Comparison of ENCODE assay signal across 7 mouse cellular contexts in genomic region chr4:46305436-46305835, GRCm38 (mm10). TPM values are rescaled to one million over a fixed set of nuclear protein-coding genes. Genes with fewer than 3 reads are reported as not detected.
DNase-seq lines count a peak whose midpoint lies in the region; ATAC-seq and TF ChIP-seq lines count a peak whose summit lies in the region.

No protein-coding gene starts in this region.

- no peak for TF ChIP-seq EP300 in MEL (IDR thresholded peaks at IDR 0.05; ENCODE audit: low read depth in 1 of 2, low read length in 2 of 2)

- peak overlapping the region; percentile 84 for H3K9ac ChIP-seq in kidney, embryonic 16.5 days (replicated peaks; ENCODE audit: low read length)
- H3K9ac ChIP-seq in MEL (ENCODE audit: control insufficient read depth, low read depth, low read length, poor library complexity, severe bottlenecking), result peak overlapping the region; percentile 95
- peak overlapping the region; percentile 86 for H3K9ac ChIP-seq in forebrain, embryonic 13.5 days
- no peak overlapping the region for H3K9ac ChIP-seq in liver, embryonic 15.5 days

- 18% methylated on average over 7 of the region's 7 CpGs for WGBS in kidney, embryonic 16.5 days
- 18% methylated on average over 7 of the region's 7 CpGs for WGBS in forebrain, embryonic 13.5 days
- WGBS in liver, embryonic 15.5 days (ENCODE audit: insufficient replicate concordance), result 19% methylated on average over 7 of the region's 7 CpGs

- H3K4me1 ChIP-seq in kidney, embryonic 16.5 days (ENCODE audit: insufficient read depth, low read length), result no peaks in the 10 kb centered on the region
- H3K4me1 ChIP-seq in MEL (ENCODE audit: control insufficient read depth in 1 of 2, insufficient read depth in 2 of 2, low read length in 2 of 2), result peaks cover 4% of the 10 kb centered on the region in 2 experiments
- H3K4me1 ChIP-seq in forebrain, embryonic 13.5 days, result peaks cover 17% of the 10 kb centered on the region
- peaks cover 15% of the 10 kb centered on the region for H3K4me1 ChIP-seq in liver, embryonic 15.5 days (replicated peaks)

- H3K4me2 ChIP-seq in kidney, embryonic 16.5 days (replicated peaks; ENCODE audit: low read depth, low read length), result peak overlapping the region; percentile 77
- H3K4me2 ChIP-seq in forebrain, embryonic 13.5 days, result peak overlapping the region; percentile 65
- H3K4me2 ChIP-seq in liver, embryonic 15.5 days, result peak overlapping the region; percentile 96

- no peak for ATAC-seq in kidney, embryonic 16.5 days (ENCODE audit: low FRiP score, low TSS enrichment)
- peak; percentile 5; the same call in 1 of the 2 replicates for ATAC-seq in forebrain, embryonic 13.5 days
- ATAC-seq in liver, embryonic 15.5 days (ENCODE audit: insufficient read depth), result no peak
- ATAC-seq in megakaryocyte-erythroid progenitor cell, adult 5-6 weeks (replicated peaks; ENCODE audit: low FRiP score, low TSS enrichment, poor library complexity, severe bottlenecking), result no peak

- no peak overlapping the region; the same call in 1 of the 2 replicates for H3K27ac ChIP-seq in kidney, embryonic 16.5 days (ENCODE audit: low read length)
- H3K27ac ChIP-seq in MEL (ENCODE audit: control insufficient read depth, low read depth, low read length), result no peak overlapping the region
- no peak overlapping the region for H3K27ac ChIP-seq in forebrain, embryonic 13.5 days
- H3K27ac ChIP-seq in liver, embryonic 15.5 days (replicated peaks), result no peak overlapping the region

- no peaks in the 10 kb centered on the region for H3K9me3 ChIP-seq in kidney, embryonic 16.5 days (ENCODE audit: low read length)
- no peaks in the 10 kb centered on the region for H3K9me3 ChIP-seq in MEL (replicated peaks; ENCODE audit: insufficient read depth, low read length)
- no peaks in the 10 kb centered on the region for H3K9me3 ChIP-seq in forebrain, embryonic 13.5 days (replicated peaks)
- H3K9me3 ChIP-seq in liver, embryonic 15.5 days (replicated peaks), result no peaks in the 10 kb centered on the region

- H3K27me3 ChIP-seq in kidney, embryonic 16.5 days (ENCODE audit: insufficient read depth, low read length), result no peaks in the 10 kb centered on the region; the same call in 1 of the 2 replicates
- peaks cover 7 to 12% of the 10 kb centered on the region in 2 experiments for H3K27me3 ChIP-seq in MEL (ENCODE audit: control insufficient read depth in 1 of 2, insufficient read depth in 2 of 2, low read length in 2 of 2)
- H3K27me3 ChIP-seq in forebrain, embryonic 13.5 days, result peaks cover 18% of the 10 kb centered on the region
- H3K27me3 ChIP-seq in liver, embryonic 15.5 days, result peaks cover 73% of the 10 kb centered on the region

- no peak for TF ChIP-seq RAD21 in MEL (IDR thresholded peaks at IDR 0.05; ENCODE audit: low read depth, low read length)

- no peak for DNase-seq in kidney, postnatal 10 days
- DNase-seq in MEL (ENCODE audit: low read depth, low spot score), result no peak
- no peak for DNase-seq in left cerebral cortex, postnatal 4 days

- TF ChIP-seq CTCF in MEL (IDR thresholded peaks at IDR 0.05 in 2 of 3, conservative IDR thresholded peaks at IDR 0.05 in 1 of 3; ENCODE audit: control insufficient read depth in 1 of 3, insufficient read depth in 1 of 3, low read depth in 2 of 3, low read length in 3 of 3, poor library complexity in 1 of 3, severe bottlenecking in 1 of 3), result no peak

- no peaks in the 10 kb centered on the region for H3K36me3 ChIP-seq in kidney, embryonic 16.5 days (ENCODE audit: insufficient read depth, low read length)
- H3K36me3 ChIP-seq in MEL (ENCODE audit: control insufficient read depth in 1 of 2, insufficient read depth in 2 of 2, low read length in 2 of 2), result no peaks in the 10 kb centered on the region; a peak in 1 of 4 replicates
- no peaks in the 10 kb centered on the region for H3K36me3 ChIP-seq in forebrain, embryonic 13.5 days (ENCODE audit: poor library complexity, severe bottlenecking)
- H3K36me3 ChIP-seq in liver, embryonic 15.5 days (replicated peaks), result no peaks in the 10 kb centered on the region

- H3K4me3 ChIP-seq in kidney, embryonic 16.5 days (ENCODE audit: low read length), result peak overlapping the region; percentile 76
- peak overlapping the region; percentile 81 to 97 for H3K4me3 ChIP-seq in MEL (ENCODE audit: control insufficient read depth in 1 of 2, insufficient read depth in 1 of 2, low read depth in 2 of 2, low read length in 2 of 2)
- peak overlapping the region; percentile 73 for H3K4me3 ChIP-seq in forebrain, embryonic 13.5 days
- peak overlapping the region; percentile 69 for H3K4me3 ChIP-seq in liver, embryonic 15.5 days (replicated peaks)

- intact Hi-C loops in left cerebral cortex, postnatal 4 days (cut with DNase I), result loop anchor here (10.0 kb wide), 1 partner anchor 101 kb away; no protein-coding TSS in a partner anchor

- TF ChIP-seq POLR2A in MEL (IDR thresholded peaks at IDR 0.05; ENCODE audit: control insufficient read depth in 1 of 2, insufficient read depth in 1 of 2, low read depth in 1 of 2, low read length in 2 of 2, poor library complexity in 1 of 2), result no peak

- no peaks in the 10 kb centered on the region; the same call in 1 of the 2 replicates for H3K79me2 ChIP-seq in MEL (ENCODE audit: control insufficient read depth, insufficient read depth, low read length, poor library complexity)

TF ChIP-seq in MEL, 35 proteins besides CTCF, POLR2A, EP300 and RAD21:
- no peak for TF ChIP-seq MYC (IDR thresholded peaks at IDR 0.05; ENCODE audit: low read depth, low read length)
- TF ChIP-seq ETS1 (IDR thresholded peaks at IDR 0.05; ENCODE audit: low read depth, low read length), result no peak
- no peak for TF ChIP-seq GATA1 (IDR thresholded peaks at IDR 0.05; ENCODE audit: low read depth, low read length)
- no peak for TF ChIP-seq MEF2A (IDR thresholded peaks at IDR 0.05; ENCODE audit: extremely low read depth, insufficient replicate concordance, low read depth, low read length, poor library complexity, severe bottlenecking)
- no peak for TF ChIP-seq NELFE (IDR thresholded peaks at IDR 0.05; ENCODE audit: low read depth, low read length)

RNA-seq across cellular contexts. Expression of gene Foxe1, which starts 38.0 kb away (rescaled TPM):
- polyA plus RNA-seq in kidney, embryonic 16.5 days (2015; fragmentation: Nextera tagmentation; extraction: Ambion mirVana), result not detected in 2 replicates
- total RNA-seq in MEL (2012; rRNA removed), result 0.04 TPM in 1 of 2 replicates, not detected in the other
- polyA plus RNA-seq in MEL (2012; ENCODE audit: insufficient read depth in 1 of 2, insufficient read length in 2 of 2, low read depth in 1 of 2, low replicate concordance in 2 of 2, missing spikeins in 1 of 2), result not detected
- not detected in 2 replicates for polyA plus RNA-seq in forebrain, embryonic 13.5 days (2015; fragmentation: Nextera tagmentation; extraction: Ambion mirVana)
- polyA plus RNA-seq in liver, embryonic 15.5 days (2015; fragmentation: Nextera tagmentation; extraction: Ambion mirVana), result not detected in 2 replicates
- not detected in 2 replicates for total RNA-seq in megakaryocyte-erythroid progenitor cell, adult 5-6 weeks (2014; fragmentation: Nextera tagmentation)
- 0.23 TPM in 1 of 2 replicates, not detected in the other for total RNA-seq in megakaryocyte-erythroid progenitor cell, adult 5-6 weeks (2017)
- total RNA-seq in left cerebral cortex, postnatal 4 days (2021), result not detected
